Mouse (Mus musculus) intestine, postnatal 0 days (tissue): ENCODE measurements around the gene Mad1l1. TPM values are rescaled to one million over a fixed set of nuclear protein-coding genes. Genes with fewer than 3 reads are reported as not detected.

Source experiments
- ATAC-seq: fragments of 200-750 bp; cut with Nextera tagmentation; 2 replicates; pipeline ENCODE4 v1.8.0; 2017; ENCODE audit warnings: mild to moderate bottlenecking, moderate TSS enrichment, moderate library complexity
- H3K27ac ChIP-seq: fragments of 300-500 bp; sonication (generic); 2 replicates; pipeline ENCODE4 v1.5.1; 2014; ENCODE audit warnings: mild to moderate bottlenecking, low read depth, low read length, moderate library complexity
- H3K27me3 ChIP-seq: fragments of 300-500 bp; sonication (generic); replicated peaks from 2 replicates; pipeline ENCODE4 v1.6.1; 2014; ENCODE audit warnings: low read length, mixed read lengths; ENCODE audit not compliant: control insufficient read depth, insufficient read depth
- H3K36me3 ChIP-seq: fragments of 300-500 bp; sonication (generic); 2 replicates; pipeline ENCODE4 v1.6.1; 2014; ENCODE audit warnings: mild to moderate bottlenecking, moderate library complexity; ENCODE audit not compliant: control insufficient read depth, insufficient read depth
- H3K4me1 ChIP-seq: fragments of 300-500 bp; sonication (generic); replicated peaks from 2 replicates; pipeline ENCODE4 v1.6.1; 2014; ENCODE audit warnings: antibody characterized with exemption, low read length, mixed read lengths; ENCODE audit not compliant: control insufficient read depth, insufficient read depth
- H3K4me2 ChIP-seq: fragments of 300-500 bp; sonication (generic); replicated peaks from 2 replicates; pipeline ENCODE4 v1.6.1; 2014; ENCODE audit warnings: low read depth, mild to moderate bottlenecking, moderate library complexity
- H3K4me3 ChIP-seq: fragments of 300-500 bp; sonication (generic); 2 replicates; pipeline ENCODE4 v1.5.1; 2014; ENCODE audit warnings: low read depth, low read length
- H3K9ac ChIP-seq: fragments of 300-500 bp; sonication (generic); 2 replicates; pipeline ENCODE4 v1.6.1; 2014; ENCODE audit warnings: mild to moderate bottlenecking, low read depth, low read length
- H3K9me3 ChIP-seq: fragments of 300-500 bp; sonication (generic); 2 replicates; pipeline ENCODE4 v1.6.1; 2016; ENCODE audit warnings: mixed run types; ENCODE audit not compliant: control insufficient read depth
- CTCF ChIP-seq: sonication (generic); IDR thresholded peaks from 2 replicates; pipeline ENCODE4 v1.5.1; 2016; ENCODE audit warnings: low read depth, mild to moderate bottlenecking, control low read depth, antibody characterized with exemption, moderate library complexity
- WGBS: fragments of 180-500 bp; shearing (Covaris S2); extraction: QIAGEN DNeasy Blood & Tissue Kit; methylation state at CpG from one replicate; pipeline ENCODE4 v1.1.7; 2014; 5-methylcytosine and 5-hydroxymethylcytosine counted together
- polyA plus RNA-seq: library from polyadenylated mRNA; unstranded; fragments of >200 nt; fragmentation: Nextera tagmentation; extraction: Ambion mirVana; gene quantifications from 2 replicates; pipeline ENCODE4 v1.2.1, GENCODE M21; 2015

Gene Mad1l1
- polyA plus RNA-seq, 1 experiment from 2014 or later = 10.3 TPM

- Histone ChIP-seq H3K4me1 (no peaks in the 10 kb centered on the region), H3K27ac (no peak overlapping the region), H3K4me3 (no peak overlapping the region), H3K27me3 (no peaks in the 10 kb centered on the region), H3K4me2 (no peak overlapping the region), H3K9me3 (no peaks in the 10 kb centered on the region), H3K9ac (no peak overlapping the region), H3K36me3 (peaks cover 9% of the 10 kb centered on the region; the same call in 1 of the 2 replicates)
- no peak for ATAC-seq
- TF ChIP-seq CTCF = no peak
- WGBS = 73% methylated on average over 6 of the region's 6 CpGs
These were observed 237.0 kb downstream of the Mad1l1 start for GRCm38 (mm10) chr5:140084341-140084740.

DNA sequence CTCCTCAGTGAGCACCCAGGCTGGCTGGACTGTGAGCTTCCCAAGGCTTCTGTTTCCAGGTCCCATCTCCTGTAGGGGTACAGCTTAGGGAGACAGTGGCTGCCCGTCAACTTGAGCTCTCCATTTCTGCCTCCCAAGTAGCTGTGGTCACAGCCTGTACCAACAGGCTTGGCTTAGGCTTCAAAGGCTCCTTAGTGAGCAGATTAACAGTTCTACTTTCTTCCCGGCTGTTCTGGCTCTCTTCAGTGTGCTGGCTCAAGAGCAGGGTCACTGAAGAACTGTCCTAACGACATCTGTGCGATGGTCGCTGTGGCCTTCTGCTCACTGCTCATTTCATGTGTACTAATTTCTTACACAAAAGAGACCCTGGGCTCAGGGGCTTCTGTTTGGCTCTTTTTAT is 237.4 kb downstream of the Mad1l1 start:
- Histone ChIP-seq H3K27me3 (no peaks in the 10 kb centered on the region), H3K27ac (no peak overlapping the region), H3K4me2 (no peak overlapping the region), H3K4me1 (no peaks in the 10 kb centered on the region), H3K9ac (no peak overlapping the region), H3K36me3 (peaks cover 9% of the 10 kb centered on the region; the same call in 1 of the 2 replicates), H3K4me3 (no peak overlapping the region), H3K9me3 (no peaks in the 10 kb centered on the region)
- ATAC-seq = no peak
- WGBS = 76% methylated on average over 5 of the region's 5 CpGs
- no peak for TF ChIP-seq CTCF

GRCm38 (mm10) chr5:140082204-140082812 is 239.0 kb downstream of the Mad1l1 start:
- Histone ChIP-seq H3K4me3 (no peak overlapping the region), H3K9me3 (no peaks in the 10 kb centered on the region), H3K27me3 (no peaks in the 10 kb centered on the region), H3K36me3 (no peaks in the 10 kb centered on the region; the same call in 1 of the 2 replicates), H3K4me2 (no peak overlapping the region), H3K27ac (no peak overlapping the region), H3K9ac (no peak overlapping the region), H3K4me1 (no peaks in the 10 kb centered on the region)
- no peak for TF ChIP-seq CTCF
- no peak for ATAC-seq
- 53% methylated on average over 11 of the region's 11 CpGs for WGBS

DNA sequence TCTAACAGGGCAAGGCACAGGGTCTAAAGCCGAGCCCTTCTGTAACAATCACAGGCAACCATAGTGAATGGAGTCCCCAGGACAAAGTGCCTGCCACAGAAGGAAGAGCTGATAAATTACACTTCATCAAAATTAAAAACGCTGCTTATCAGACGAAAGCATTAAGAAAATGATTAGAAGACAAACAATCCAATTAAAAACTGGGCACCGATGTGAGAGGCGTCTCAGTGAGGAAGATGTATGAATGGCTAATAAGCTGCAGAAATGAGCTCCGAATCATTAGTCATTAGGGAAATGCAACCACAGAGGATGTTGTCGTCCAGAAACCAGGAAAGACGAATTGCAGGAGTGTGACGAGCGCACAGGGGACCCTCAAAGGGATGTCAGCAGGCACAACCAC is 240.3 kb downstream of the Mad1l1 start:
- no peaks in the 10 kb centered on the region for H3K27me3 ChIP-seq
- WGBS = 86% methylated on average over 10 of the region's 10 CpGs
- no peak for ATAC-seq
- H3K36me3 ChIP-seq = no peaks in the 10 kb centered on the region; the same call in 1 of the 2 replicates
- no peak overlapping the region for H3K4me3 ChIP-seq
- H3K9ac ChIP-seq = no peak overlapping the region
- no peak overlapping the region for H3K27ac ChIP-seq
- no peak for TF ChIP-seq CTCF
- H3K4me1 ChIP-seq = no peaks in the 10 kb centered on the region
- H3K9me3 ChIP-seq = no peaks in the 10 kb centered on the region
- no peak overlapping the region for H3K4me2 ChIP-seq

- WGBS = 93% methylated on average over 4 of the region's 4 CpGs
These were observed 241.8 kb downstream of the Mad1l1 start for GRCm38 (mm10) chr5:140079511-140079910.

GRCm38 (mm10) chr5:140078406-140078805 is 242.9 kb downstream of the Mad1l1 start:
- 93% methylated on average over 3 of the region's 3 CpGs for WGBS
- Histone ChIP-seq H3K4me3 (no peak overlapping the region), H3K27ac (no peak overlapping the region), H3K4me2 (no peak overlapping the region), H3K27me3 (no peaks in the 10 kb centered on the region), H3K36me3 (peaks cover 4% of the 10 kb centered on the region), H3K9me3 (no peaks in the 10 kb centered on the region), H3K9ac (no peak overlapping the region), H3K4me1 (no peaks in the 10 kb centered on the region)
- no peak for ATAC-seq
- no peak for TF ChIP-seq CTCF

More at GRCm38 (mm10) chr5:140079511-140079910, 241.8 kb downstream of the Mad1l1 start:
- no peak overlapping the region for H3K4me3 ChIP-seq
- H3K9ac ChIP-seq = no peak overlapping the region
- H3K4me2 ChIP-seq = no peak overlapping the region
- no peak for TF ChIP-seq CTCF
- no peak for ATAC-seq
- no peaks in the 10 kb centered on the region for H3K27me3 ChIP-seq
- no peaks in the 10 kb centered on the region for H3K4me1 ChIP-seq
- no peaks in the 10 kb centered on the region for H3K9me3 ChIP-seq
- H3K27ac ChIP-seq = no peak overlapping the region
- peaks cover 4% of the 10 kb centered on the region for H3K36me3 ChIP-seq
